Mouse (Mus musculus) ovary, adult 18-20 months (tissue): ENCODE data around the gene Atp2b1.
"Not testable (repeated sequence)": the region's sequence is repeated elsewhere in the genome, so short reads cannot be mapped to it uniquely, and the experiment has no call there.

ENCODE experiments used
- DNase-seq: peaks from one replicate; pipeline ENCODE4 v3.0.0; 2022; ENCODE audit warnings: low spot score, mixed read lengths

Atp2b1 gene

DNA sequence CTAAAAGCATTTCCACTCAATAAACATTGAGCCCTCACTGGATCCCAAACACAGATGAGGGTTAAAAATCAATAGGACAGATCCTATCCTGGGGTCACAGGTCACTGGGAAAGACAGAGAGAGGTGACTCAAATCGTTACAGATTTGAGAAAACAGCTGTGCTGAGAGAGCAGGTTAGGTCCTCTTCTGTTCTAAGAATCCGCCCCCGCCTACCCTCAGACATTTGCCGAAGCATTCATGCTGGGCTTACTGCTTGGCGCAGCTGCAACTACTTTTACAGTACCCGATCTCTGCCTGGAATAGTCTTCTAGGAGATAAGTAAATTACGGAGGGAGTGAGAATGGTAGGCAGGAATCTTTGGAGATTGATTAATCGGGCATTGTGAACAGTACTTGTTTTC lies 47.9 kb downstream of the Atp2b1 start:
- no peak for DNase-seq

DNA sequence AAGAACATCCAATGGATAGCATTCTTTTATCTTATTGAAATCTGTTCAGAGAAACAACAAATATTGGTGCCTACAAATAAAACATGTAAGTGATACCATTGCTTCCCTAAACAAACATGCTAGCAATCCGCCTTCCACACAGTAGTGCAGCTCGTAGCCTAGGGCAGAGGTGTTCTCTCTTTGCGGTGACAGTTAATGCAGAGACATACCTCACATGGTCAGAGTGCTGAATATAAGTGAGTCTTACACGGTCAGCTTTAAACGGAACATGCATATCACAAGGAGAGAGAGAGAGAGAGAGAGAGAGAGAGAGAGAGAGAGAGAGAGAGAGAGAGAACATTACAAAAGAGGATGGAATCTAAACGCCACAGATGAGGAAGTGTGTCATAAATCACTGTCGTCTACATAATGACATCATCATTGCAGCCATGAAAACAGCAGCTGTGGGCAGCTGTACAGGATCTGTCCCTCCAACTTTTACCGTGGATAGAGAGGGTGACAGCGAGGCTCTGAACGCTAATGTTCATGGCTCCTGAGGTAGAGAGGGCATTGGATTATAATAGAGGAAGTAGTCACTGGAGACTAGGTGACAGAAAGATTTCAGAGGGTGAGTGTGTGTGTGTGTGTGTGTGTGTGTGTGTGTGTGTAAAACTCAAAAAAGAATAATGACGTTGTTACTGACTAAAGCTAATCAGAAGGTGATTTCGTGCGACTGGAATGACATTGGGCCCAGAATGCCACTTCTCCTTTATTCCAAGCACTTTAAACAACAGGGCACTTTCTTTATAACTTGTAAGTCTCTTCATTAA lies 52.4 kb downstream of the Atp2b1 start:
- DNase-seq: no peak

DNA sequence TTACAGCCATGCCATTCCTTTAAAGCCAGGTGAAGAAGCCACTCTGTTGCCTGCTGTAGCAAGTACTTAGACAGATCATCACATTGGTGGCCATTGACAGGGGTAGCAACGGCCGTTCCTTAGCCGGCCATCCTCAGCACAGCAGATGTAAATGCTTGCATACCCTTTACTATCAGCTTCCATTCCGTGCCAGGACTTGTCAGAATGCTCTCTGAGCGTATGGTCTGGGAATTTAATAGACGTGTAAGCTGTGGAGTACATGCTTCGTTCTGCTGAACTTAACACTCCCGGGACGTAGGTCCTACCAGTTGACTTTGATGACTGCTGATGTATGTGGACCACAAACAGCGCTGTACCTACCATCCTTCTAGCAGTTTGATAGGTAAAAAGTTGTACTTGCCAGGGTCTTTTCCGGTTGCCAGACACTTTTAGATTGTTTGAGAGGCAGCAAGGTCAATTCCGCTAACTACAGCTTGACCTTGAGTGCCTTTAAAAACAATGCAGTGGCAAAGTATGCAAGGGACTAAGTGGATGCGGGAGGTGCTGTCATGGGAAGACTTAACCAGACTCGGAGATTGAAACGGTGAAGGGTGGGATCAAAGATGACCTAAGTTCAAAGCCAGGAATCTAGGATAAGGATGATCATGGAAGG lies 53.2 kb downstream of the Atp2b1 start:
- no peak for DNase-seq

DNA sequence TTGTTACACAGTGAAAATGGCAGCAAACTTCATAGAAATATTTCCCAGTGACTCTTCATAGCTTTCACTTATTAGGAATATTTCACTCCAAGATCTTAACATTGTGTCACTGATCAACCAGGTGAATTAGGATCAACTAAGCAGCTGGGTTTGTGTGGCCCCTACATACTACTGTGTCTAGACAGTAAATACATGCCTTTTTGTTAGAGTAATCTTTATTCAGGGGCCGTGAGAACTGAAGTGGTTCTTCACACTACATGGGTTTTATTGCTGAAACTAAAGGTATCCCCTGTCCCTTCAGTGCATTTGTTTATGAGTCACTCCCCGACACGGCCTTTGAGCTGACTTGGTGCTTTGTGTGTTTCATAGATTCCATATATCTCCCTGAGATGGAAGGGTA lies 56.7 kb downstream of the Atp2b1 start:
- no peak for DNase-seq

DNA sequence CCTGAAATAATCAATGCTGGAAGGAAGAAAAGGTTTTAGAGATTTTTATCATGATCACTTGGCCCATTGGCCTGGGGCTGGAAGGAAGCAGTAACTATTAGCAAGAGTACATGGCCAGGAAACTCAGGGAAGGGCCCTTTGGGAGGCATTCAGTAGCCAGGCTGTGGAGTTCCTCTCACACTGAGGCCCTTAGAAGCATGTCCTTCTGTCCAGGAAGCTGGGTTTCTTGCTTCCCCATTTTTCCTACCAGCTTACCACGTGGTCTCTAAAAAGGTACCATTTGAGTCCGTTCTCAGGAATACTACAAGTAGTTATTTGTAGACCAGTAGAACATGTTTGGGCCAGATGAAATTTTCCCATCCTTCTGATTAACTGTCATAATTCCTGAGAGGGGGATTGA lies 58.2 kb downstream of the Atp2b1 start:
- DNase-seq: no peak

DNA sequence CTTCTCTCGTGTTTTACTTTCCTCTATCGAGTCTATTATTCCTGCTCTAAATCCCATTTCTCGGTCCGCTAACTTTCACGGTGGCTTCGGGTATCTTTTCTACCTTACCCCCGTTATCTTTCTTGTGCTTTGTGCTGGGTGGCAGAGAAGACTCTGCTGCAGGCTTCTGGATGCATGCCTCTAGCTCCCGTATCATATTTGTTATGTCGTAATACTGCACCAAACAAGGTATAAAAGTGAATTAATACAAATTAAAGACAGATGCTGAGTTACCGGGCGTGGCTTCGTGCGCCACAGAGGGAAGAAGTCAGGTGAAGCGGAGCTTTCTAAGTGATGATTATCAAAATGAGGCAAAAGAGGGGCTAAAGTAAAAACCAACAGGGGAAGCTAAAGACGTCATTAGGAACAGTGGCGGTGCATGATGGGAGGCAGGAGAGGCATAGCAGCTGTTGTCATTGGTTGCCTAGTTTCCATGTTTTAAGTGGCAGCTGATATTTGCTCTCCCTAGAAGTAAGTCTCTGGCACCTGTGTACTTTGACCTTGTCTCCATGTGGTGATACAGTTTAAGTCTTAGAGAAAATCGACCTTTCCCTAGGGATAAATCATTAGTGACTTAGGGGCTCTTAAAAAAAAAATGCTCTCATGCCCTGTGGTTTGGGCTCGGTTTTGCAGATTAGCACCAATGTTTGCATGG lies 58.9 kb downstream of the Atp2b1 start:
- DNase-seq: no peak

DNA sequence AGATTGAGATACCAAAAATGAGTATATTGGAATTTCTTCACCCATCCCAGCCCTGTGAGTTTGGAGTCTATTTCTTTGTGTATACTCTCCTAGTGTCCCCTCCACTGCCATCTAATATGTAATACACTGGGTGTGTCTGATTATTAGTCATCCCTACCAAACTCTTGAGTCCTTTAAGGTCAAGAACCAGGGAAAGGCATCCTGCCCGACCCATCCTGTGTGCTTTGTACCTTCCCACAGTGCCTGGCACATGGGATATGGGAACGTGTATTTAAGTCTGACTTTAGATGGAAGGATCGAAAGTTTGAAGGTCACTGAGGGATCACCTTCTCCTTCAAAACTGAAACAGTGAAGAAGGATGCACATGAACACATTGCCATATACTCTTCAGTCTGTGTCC lies 60.4 kb downstream of the Atp2b1 start:
- DNase-seq: no peak

DNA sequence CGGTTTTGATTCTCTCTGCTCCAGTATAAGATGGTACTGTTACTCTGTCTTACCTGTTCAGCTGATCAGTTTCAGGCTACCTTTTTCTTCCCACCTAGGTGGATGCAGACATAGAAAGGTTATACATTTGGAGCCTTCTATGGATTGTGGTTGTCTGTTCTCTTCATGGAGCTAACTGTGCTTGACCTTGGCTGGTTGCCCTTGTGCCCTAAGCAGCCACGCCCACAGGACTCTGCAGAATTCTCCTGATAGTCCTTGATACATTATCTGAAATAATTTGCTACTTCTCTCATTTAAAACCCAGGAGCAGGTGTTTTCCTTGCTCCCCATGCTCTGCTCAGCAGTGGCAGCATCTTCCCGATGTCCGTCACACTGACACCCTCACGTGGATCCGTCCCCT lies 61.4 kb downstream of the Atp2b1 start:
- DNase-seq: no peak

DNA sequence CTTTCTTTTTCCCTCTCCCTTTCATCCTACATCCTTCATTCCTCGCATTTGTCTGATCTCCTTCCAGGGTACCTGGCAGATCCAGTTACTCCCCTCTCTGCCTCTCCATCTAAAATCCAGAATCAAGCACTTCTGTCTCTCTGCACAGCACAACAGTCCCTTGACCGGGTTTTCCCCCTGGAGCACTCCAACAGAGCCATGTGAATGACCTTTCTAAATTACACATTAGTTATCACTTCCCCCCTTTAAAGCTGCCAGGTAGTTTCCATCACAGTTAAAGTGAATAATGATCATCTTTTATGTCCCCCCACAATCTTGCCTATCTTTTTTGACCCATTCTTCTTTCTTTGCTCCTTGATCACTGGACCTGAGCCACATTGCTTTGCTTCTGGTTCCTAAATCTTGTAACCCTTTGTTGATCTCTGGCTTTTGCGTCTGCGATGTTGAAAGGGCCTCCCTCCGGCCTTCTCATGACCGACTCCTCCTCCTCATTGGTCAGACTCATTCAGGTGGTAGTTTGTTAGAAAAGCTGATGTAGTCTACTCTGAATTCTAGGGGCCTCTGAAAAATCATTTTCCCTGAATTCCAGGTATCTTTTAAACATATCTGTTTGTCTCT lies 62.8 kb downstream of the Atp2b1 start:
- DNase-seq: no peak

DNA sequence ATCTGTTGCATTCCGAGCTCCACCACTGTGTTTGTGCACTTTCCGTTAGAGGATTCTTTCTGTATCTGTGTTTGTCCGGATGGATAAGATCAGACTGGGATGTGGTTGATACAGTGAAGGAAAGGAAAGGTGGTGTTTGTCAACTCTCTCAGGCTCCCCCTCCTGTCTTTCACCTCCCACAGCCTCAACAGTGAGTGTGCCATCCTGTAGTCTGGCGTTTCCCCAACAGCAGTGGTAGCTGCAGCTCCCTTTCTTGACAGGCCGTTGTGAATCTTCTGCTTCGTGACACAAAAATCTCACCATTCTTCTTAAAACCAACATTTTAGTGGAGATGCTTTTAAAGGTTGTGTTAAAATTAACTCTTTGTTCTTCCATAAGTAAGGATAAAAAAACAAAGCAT lies 64.6 kb downstream of the Atp2b1 start:
- DNase-seq: no peak

DNA sequence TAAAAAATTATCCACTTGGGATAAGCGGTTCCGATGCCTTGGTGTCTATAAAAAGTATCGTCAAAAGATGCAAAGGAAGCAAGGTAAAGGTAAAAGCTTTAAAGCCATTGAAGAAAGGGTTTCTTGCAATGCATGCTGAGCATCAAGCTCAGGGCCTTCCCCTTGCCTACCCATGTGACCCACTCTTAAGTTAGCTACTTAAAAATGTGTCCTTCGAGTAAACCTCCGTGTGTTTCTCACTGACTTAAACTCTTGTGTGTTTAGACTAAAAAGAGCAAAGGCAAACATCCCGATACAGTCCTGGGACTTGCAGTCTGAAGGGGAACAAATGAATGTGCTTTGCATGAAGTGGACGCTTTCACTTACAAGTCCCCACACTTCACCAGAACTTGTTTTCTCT lies 65.1 kb downstream of the Atp2b1 start:
- no peak for DNase-seq

DNA sequence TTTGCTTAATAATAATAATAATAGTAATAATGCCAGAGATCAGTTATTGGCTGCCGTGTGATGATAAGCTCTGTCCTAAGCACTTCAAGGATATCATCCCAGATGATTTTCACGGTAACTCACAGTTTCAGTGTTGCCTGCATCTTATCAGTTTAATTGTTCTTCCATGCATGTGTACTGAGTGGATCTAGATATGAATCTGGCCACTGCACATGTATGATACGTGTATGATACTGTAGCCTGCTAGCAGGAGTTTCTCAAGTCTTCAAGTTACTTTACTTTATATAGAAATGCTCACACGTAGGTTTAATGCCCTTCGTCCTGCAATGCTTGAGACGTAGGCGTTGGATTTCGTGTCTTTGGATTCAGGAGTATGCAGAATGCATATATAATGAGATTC lies 65.7 kb downstream of the Atp2b1 start:
- DNase-seq: no peak

DNA sequence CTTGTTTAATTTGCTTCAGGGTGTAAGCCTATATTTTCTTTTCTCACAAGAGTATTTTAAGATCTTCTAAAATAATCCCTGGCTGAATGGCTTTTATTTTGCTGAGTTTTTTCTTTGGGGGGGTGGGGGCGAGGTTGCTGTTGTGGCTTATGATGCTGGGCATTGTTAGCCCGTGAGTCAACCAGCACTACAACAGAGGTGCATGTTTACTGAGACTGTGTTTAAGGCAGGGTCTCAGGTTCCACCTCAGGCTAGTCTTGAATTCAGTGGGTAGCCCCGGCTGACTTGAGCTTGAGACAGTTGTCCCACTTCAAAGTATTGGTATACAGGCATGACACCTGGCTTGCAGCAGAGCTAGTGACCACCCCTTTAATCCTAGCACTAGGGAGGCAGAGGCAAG lies 77.8 kb downstream of the Atp2b1 start:
- DNase-seq: no peak

DNA sequence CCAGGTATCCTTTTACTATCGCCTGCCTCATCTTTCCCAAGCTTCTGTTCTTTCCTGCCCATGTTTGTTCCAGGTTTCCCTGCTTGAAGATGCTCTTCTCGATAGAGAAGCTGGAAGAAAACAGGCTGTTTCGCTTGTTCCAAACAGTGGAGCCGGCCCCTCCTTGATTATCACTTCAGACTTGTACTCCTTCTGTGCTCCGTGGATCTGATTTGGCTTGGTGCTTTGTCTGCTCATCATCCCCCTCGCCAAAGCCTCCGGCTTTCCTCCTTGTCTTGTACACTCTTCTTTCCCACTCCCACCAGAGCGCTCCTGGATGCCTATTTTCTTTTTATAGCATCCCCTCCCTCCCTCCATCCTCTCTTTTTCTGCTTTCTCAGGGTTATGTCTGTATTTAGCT lies 79.0 kb downstream of the Atp2b1 start:
- no peak for DNase-seq

DNA sequence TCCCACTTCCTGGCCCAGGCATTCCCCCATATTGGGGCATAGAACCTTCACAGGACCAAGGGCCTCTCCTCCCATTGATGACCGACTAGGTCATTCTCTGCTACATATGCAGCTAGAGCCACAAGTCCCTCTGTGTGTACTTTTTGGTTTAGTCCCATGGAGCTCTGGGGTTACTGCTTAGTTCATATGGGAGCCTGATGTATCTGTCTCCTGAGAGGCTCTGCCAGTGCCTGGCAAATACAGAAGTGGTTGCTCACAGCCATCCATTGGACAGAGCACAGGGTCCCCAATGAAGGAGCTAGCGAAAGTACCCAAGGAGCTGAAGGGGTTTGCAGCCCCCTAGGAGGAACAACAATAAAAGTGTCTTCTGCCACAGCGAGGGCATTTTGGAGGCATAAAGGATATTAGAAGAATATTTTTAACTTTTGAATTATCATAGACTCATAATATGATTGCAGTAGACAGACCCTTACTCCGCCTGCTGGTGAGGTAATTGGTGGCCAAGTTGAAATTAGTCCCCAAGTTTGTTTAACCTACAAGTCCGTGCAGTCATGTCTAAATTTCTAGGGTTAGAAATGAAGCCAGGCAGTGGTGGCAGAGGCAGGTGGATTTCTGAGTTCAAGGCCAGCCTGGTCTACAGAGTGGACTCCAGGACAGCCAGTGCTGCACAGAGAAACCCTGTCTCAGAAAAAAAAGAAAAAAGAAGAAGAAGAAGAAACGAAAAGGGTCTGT lies 81.0 kb downstream of the Atp2b1 start:
- not testable (repeated sequence) for DNase-seq

DNA sequence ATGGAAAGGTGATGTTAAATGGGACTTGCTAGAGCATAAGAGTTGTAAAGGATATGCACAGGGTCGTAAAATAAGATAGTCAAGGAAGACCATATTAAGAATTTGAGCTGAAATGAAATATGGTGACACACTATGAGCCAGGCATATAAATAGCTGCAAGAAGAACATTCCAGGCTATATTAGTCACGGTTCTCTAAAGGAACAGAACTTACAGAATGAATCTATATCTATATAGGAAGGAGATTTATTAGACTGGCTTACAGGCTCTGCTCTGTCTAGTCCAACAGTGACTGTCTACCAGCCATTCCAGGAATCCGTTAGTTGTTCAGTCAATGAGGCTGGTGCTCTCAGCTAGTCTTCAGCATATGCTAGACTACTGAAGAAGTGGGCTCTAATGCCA lies 90.7 kb downstream of the Atp2b1 start:
- no peak for DNase-seq

DNA sequence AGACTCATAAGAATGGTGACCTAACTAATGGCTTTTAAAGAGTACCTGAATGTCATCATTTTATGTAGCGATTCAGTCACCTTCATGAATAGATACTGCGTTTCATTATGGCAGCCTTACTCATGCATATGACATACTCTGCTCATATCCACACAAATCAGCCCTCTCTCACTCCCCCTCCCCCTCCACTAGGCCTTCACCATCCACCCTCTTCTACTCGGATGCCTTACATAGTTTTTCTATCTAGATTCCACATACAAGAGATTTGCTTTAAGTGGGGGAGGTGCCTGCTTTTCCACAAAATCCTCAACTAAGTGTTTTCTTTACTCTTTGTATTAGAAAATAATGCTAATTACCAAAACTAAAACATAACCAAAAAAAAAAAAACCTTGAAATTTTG lies 96.9 kb downstream of the Atp2b1 start:
- no peak for DNase-seq

DNA sequence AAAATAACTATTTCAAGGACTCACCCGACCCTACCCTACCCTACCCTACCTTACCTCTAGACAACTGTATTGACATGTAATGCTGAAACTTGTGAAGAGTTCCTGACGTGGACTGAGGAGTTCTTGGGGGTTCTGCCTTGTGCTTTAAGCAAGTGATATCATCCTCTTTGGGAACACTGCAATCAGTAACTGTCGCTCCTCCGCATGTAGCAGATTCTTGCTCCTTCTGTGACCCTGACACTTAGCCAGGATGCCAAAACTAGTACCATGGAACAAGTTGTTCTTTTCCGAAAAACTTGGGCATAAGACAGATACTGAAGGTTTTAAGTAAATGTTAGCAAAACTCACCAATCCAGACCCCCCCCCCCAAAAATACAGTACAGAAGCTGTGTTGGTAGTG lies 97.9 kb downstream of the Atp2b1 start:
- no peak for DNase-seq

DNA sequence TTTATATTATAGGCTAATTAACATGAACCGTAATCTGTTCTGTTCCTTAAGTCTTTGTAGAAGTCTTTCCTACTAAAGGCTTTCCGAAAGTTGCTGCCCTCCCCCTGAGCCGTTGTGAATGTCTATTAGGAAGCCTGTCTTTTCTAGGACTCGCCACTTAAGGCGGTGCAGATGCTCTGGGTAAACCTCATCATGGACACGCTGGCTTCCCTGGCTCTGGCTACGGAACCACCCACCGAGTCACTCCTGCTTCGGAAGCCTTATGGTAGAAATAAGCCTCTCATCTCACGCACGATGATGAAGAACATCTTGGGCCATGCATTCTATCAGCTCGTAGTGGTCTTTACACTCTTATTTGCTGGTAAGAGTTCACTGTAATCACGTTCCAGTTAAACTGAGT lies 100.5 kb downstream of the Atp2b1 start:
- DNase-seq: no peak

DNA sequence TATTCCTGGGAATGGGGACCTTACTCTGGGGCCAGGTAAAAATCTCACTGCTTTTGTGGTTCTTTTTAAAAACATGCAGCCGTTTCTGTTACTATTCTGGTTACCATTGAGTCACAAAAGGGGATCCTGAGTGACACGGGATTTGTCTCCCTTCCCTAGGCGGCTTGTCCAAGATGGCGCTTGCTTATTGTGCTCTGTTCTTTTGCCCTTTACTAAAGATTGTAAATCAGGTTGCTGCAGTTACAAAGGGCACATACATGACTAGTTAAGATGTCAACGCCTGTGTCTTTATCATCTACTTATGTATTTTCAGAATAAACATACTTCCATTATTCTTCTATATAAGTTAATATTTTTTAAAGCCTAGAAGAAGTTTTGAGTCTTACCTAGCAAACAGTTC lies 102.8 kb downstream of the Atp2b1 start:
- DNase-seq: no peak

DNA sequence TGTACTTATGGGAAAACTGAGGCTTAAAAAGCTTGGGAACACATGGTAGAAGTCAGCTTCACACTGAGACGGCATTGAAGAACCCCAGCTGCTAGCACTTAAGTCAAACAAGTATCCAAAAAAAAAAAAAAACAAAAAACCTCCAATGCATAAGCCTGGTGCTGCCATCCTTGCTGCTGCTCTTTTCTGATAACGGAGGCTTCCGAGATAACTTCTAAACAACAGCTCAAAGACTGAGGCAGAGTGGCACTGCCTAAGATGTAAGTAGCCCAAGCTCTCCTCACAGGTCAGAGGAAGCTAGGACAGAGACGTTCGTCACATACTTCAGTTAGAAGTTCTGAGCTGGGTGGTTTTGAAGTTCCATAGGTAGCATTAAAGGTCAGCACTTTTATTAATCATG lies 113.3 kb downstream of the Atp2b1 start:
- no peak for DNase-seq

DNA sequence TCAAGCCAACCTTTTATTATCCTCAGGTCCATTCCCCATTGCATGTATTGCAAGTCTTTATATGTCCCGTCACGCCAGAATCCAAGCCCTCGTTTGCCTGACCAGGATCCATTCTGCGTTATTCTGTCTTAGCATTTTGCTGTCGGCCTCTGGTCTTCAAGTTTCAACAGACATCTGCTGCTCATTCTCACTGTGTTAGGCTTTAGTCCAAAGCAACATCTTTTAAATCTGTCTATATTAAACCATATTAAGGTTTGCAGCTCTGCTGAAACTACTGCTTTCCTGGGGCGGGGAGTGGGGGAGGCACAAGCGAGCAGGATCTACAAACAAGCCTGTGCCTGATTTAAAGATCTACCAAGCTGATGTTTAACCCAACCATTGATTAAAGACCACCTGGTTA lies 115.6 kb downstream of the Atp2b1 start:
- DNase-seq: no peak
